Mouse (Mus musculus): ENCODE measurements around the gene Ndn. TPM values are rescaled to one million over a fixed set of nuclear protein-coding genes. Genes with fewer than 3 reads are reported as not detected.

The Ndn gene
- polyA plus RNA-seq (2015; fragmentation: Nextera tagmentation; extraction: Ambion mirVana), result 34.7 and 36.6 TPM in 2 replicates

DNA sequence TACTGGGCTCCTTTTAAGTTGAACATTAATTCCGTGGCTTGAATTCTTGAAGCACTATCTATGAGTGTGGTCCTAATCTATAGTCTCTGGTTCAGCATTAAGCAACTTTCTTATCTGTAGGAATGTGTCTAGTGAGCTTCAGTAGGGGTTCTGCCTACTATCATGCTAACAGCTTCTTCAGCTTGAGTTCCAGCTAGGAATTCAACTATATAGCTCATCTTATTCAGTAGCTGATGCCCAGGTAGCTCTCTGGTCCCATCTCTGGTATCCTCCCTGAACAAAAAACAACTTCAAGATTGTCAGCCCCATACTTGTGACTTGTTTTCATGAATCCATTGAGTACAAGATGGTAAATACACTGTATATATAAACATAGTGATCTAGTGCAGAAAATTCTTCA, at the start of gene Ndn:
Gene Ndn, plus strand, starts transcription at position 301 of the 400 bp plus-strand sequence.
- Histone ChIP-seq H3K9ac (replicated peaks; ENCODE audit: low read depth) (no peak within 1 kb of the TSS), H3K4me1 (ENCODE audit: insufficient read depth, low read depth, low read length) (no peaks in the 10 kb centered on the region), H3K4me3 (ENCODE audit: low read depth, low read length) (no peak within 1 kb of the TSS), H3K9me3 (ENCODE audit: low read length) (no peaks in the 10 kb centered on the region), H3K4me2 (replicated peaks; ENCODE audit: low read depth, low read length) (no peak within 1 kb of the TSS), H3K27me3 (replicated peaks; ENCODE audit: insufficient read depth, low read length) (no peaks in the 10 kb centered on the region), H3K27ac (ENCODE audit: low read length) (no peak within 1 kb of the TSS), H3K36me3 (ENCODE audit: insufficient read depth, low read length) (no peaks in the 10 kb centered on the region)
- no peak for TF ChIP-seq CTCF (IDR thresholded peaks at IDR 0.05)
- no peak for TF ChIP-seq EP300 (IDR thresholded peaks at IDR 0.05)
- DNase-seq (ENCODE audit: low spot score) (no peak), ATAC-seq (no peak)
- 61% methylated on average over 1 of the region's 1 CpGs for WGBS

GRCm38 (mm10) chr7:62302451-62302850, 43.9 kb upstream of the Ndn start:
- DNase-seq (ENCODE audit: low spot score), result no peak
- Histone ChIP-seq H3K27me3 (replicated peaks; ENCODE audit: insufficient read depth, low read length) (no peaks in the 10 kb centered on the region), H3K9me3 (ENCODE audit: low read length) (no peaks in the 10 kb centered on the region), H3K4me2 (replicated peaks; ENCODE audit: low read depth, low read length) (no peak overlapping the region), H3K36me3 (ENCODE audit: insufficient read depth, low read length) (no peaks in the 10 kb centered on the region), H3K4me1 (ENCODE audit: insufficient read depth, low read depth, low read length) (no peaks in the 10 kb centered on the region), H3K4me3 (ENCODE audit: low read depth, low read length) (no peak overlapping the region), H3K9ac (replicated peaks; ENCODE audit: low read depth) (no peak overlapping the region), H3K27ac (ENCODE audit: low read length) (no peak overlapping the region)
- 89% methylated on average over 3 of the region's 3 CpGs for WGBS
- no peak for ATAC-seq
- TF ChIP-seq CTCF (IDR thresholded peaks at IDR 0.05), result no peak
- TF ChIP-seq EP300 (IDR thresholded peaks at IDR 0.05), result no peak

GRCm38 (mm10) chr7:62306896-62307614, 39.3 kb upstream of the Ndn start:
- DNase-seq (ENCODE audit: low spot score), result no peak
- TF ChIP-seq EP300 (IDR thresholded peaks at IDR 0.05), result no peak
- no peak for TF ChIP-seq CTCF (IDR thresholded peaks at IDR 0.05)
- WGBS, result 48% methylated on average over 6 of the region's 6 CpGs
- Histone ChIP-seq H3K9ac (replicated peaks; ENCODE audit: low read depth) (no peak overlapping the region), H3K9me3 (ENCODE audit: low read length) (no peaks in the 10 kb centered on the region), H3K27me3 (replicated peaks; ENCODE audit: insufficient read depth, low read length) (no peaks in the 10 kb centered on the region), H3K27ac (ENCODE audit: low read length) (no peak overlapping the region), H3K4me1 (ENCODE audit: insufficient read depth, low read depth, low read length) (no peaks in the 10 kb centered on the region), H3K4me2 (replicated peaks; ENCODE audit: low read depth, low read length) (no peak overlapping the region), H3K4me3 (ENCODE audit: low read depth, low read length) (no peak overlapping the region), H3K36me3 (ENCODE audit: insufficient read depth, low read length) (no peaks in the 10 kb centered on the region)
- no peak for ATAC-seq

GRCm38 (mm10) chr7:62316793-62317192, 29.6 kb upstream of the Ndn start:
- no peak overlapping the region for H3K27ac ChIP-seq (ENCODE audit: low read length)
- no peaks in the 10 kb centered on the region for H3K36me3 ChIP-seq (ENCODE audit: insufficient read depth, low read length)
- 63% methylated on average over 5 of the region's 5 CpGs for WGBS
- no peak for TF ChIP-seq CTCF (IDR thresholded peaks at IDR 0.05)
- TF ChIP-seq EP300 (IDR thresholded peaks at IDR 0.05), result no peak
- H3K4me3 ChIP-seq (ENCODE audit: low read depth, low read length), result no peak overlapping the region
- no peaks in the 10 kb centered on the region for H3K9me3 ChIP-seq (ENCODE audit: low read length)
- H3K4me1 ChIP-seq (ENCODE audit: insufficient read depth, low read depth, low read length), result no peaks in the 10 kb centered on the region
- DNase-seq (ENCODE audit: low spot score), result no peak
- no peaks in the 10 kb centered on the region for H3K27me3 ChIP-seq (replicated peaks; ENCODE audit: insufficient read depth, low read length)
- H3K9ac ChIP-seq (replicated peaks; ENCODE audit: low read depth), result no peak overlapping the region
- no peak overlapping the region for H3K4me2 ChIP-seq (replicated peaks; ENCODE audit: low read depth, low read length)
- ATAC-seq, result no peak

DNA sequence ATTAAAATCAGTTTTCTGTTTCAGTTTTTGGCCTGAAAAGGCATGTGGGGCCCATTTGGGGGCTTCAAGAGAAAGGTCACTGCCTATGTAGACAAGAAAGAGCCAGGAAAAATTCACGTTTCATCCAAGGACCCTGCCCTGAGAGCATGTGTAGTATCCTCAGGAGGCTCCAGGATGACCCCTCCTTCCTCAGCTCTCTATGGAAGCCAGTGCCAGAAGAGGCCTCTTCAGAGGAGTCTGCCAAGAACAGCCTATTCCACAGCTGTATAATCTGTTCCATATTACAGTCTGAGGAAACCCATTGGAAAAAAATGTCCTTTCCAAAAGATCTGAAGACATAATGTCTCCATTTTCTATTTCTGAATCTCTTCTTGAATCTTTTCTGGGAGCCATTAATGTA, 958 bp upstream of the Ndn start:
- Histone ChIP-seq H3K9ac (replicated peaks; ENCODE audit: low read depth) (no peak overlapping the region), H3K4me1 (ENCODE audit: insufficient read depth, low read depth, low read length) (no peaks in the 10 kb centered on the region), H3K27ac (ENCODE audit: low read length) (no peak overlapping the region), H3K27me3 (replicated peaks; ENCODE audit: insufficient read depth, low read length) (no peaks in the 10 kb centered on the region), H3K4me3 (ENCODE audit: low read depth, low read length) (no peak overlapping the region), H3K36me3 (ENCODE audit: insufficient read depth, low read length) (no peaks in the 10 kb centered on the region), H3K9me3 (ENCODE audit: low read length) (no peaks in the 10 kb centered on the region), H3K4me2 (replicated peaks; ENCODE audit: low read depth, low read length) (no peak overlapping the region)
- TF ChIP-seq CTCF (IDR thresholded peaks at IDR 0.05), result no peak
- TF ChIP-seq EP300 (IDR thresholded peaks at IDR 0.05), result no peak
- DNase-seq (ENCODE audit: low spot score), result no peak
- ATAC-seq, result no peak
- 13% methylated on average over 1 of the region's 1 CpGs for WGBS

DNA sequence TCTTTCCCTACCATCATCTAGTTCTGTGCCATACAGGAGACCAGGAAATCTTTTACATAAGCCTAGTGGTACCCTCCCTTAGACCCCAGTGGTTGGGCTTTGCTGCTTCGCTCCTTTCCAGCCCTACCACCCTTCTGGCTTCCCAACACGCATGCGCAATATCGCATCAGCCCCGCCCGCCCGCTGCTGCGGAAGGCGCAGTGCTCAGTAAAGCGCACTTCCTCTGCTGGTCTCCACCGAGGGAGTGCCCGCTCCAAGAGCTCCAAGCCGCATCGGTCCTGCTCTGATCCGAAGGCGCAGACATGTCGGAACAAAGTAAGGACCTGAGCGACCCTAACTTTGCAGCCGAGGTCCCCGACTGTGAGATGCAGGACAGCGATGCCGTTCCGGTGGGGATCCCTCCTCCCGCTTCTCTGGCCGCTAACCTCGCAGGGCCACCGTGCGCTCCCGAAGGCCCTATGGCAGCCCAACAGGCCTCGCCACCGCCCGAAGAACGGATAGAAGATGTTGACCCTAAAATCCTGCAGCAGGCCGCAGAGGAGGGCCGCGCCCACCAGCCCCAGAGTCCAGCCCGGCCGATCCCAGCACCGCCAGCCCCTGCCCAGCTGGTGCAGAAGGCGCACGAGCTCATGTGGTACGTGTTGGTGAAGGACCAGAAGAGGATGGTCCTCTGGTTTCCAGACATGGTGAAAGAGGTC, 1.9 kb downstream of the Ndn start:
- TF ChIP-seq CTCF (IDR thresholded peaks at IDR 0.05), result no peak
- no peak for TF ChIP-seq EP300 (IDR thresholded peaks at IDR 0.05)
- no peaks in the 10 kb centered on the region for H3K4me1 ChIP-seq (ENCODE audit: insufficient read depth, low read depth, low read length)
- DNase-seq (ENCODE audit: low spot score), result peak; percentile 57
- peak; percentile 80 for ATAC-seq
- H3K4me2 ChIP-seq (replicated peaks; ENCODE audit: low read depth, low read length), result peak overlapping the region; percentile 63
- peak overlapping the region; percentile 40 for H3K4me3 ChIP-seq (ENCODE audit: low read depth, low read length)
- WGBS, result 16% methylated on average over 42 of the region's 42 CpGs
- no peaks in the 10 kb centered on the region for H3K9me3 ChIP-seq (ENCODE audit: low read length)
- no peak overlapping the region for H3K9ac ChIP-seq (replicated peaks; ENCODE audit: low read depth)
- H3K27ac ChIP-seq (ENCODE audit: low read length), result no peak overlapping the region
- no peaks in the 10 kb centered on the region for H3K36me3 ChIP-seq (ENCODE audit: insufficient read depth, low read length)
- H3K27me3 ChIP-seq (replicated peaks; ENCODE audit: insufficient read depth, low read length), result no peaks in the 10 kb centered on the region

Data from lung, postnatal 0 days (tissue).